Mouse (Mus musculus): ENCODE measurements at regions not wholly inside any gene's neighbourhood (a gene's known extent, or its start where the extent isn't known, plus 50 kb on each side); places are given as distances from the start of the nearest gene placed in this dataset.

GRCm38 (mm10) chr4:99561506-99561937, 94.6 kb upstream of the Foxd3 start:
- 6% methylated on average over 6 of the region's 6 CpGs for WGBS
- no peak overlapping the region for H3K4me3 ChIP-seq (ENCODE audit: control insufficient read depth in 1 of 2, insufficient read depth in 1 of 2, low read depth in 1 of 2, low read length in 2 of 2)
- H3K4me2 ChIP-seq (ENCODE audit: low read length) = no peak overlapping the region; the same call in 1 of the 2 replicates
- peaks cover 14% of the 10 kb centered on the region; the same call in 1 of the 2 replicates for H3K27me3 ChIP-seq (ENCODE audit: control insufficient read depth, insufficient read depth, low read length)
- H3K27ac ChIP-seq (replicated peaks in 1 of 2; ENCODE audit: control insufficient read depth in 1 of 2, insufficient read depth in 1 of 2, low read depth in 2 of 2, low read length in 2 of 2) = no peak overlapping the region
- H3K9ac ChIP-seq (ENCODE audit: low read length) = no peak overlapping the region
- ATAC-seq (ENCODE audit: insufficient number of reproducible peaks, insufficient read depth, low FRiP score, low read depth) = no peak
- no peaks in the 10 kb centered on the region for H3K36me3 ChIP-seq (ENCODE audit: control insufficient read depth, insufficient read depth, low read length)
- no peaks in the 10 kb centered on the region for H3K9me3 ChIP-seq (ENCODE audit: control insufficient read depth, low read length)
- no peaks in the 10 kb centered on the region for H3K4me1 ChIP-seq (ENCODE audit: control insufficient read depth in 2 of 2, insufficient read depth in 2 of 2, low read length in 2 of 2)

DNA sequence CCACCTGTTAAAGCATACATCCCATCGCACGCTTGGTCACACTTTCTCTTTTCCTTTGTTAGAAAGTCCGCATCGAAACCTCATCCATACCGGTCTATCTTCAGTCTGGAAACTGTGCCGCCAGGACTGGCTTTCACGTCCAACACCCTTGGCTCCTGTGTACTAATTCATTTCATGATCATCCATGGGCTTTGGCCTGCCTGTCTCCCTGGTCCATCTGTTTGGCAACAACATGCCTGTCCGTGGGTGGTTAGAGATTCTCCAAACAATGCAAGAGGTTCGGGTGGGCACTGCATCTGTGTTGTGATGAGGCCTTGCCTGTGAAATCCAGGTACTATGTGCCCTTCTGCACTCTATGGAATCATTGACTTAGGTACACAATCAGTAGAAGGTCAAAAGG, 90.7 kb upstream of the Foxd3 start:
- Histone ChIP-seq H3K9ac (ENCODE audit: low read length) (no peak overlapping the region), H3K9me3 (ENCODE audit: control insufficient read depth, low read length) (peaks cover 3% of the 10 kb centered on the region; the same call in 1 of the 2 replicates), H3K4me1 (ENCODE audit: control insufficient read depth in 2 of 2, insufficient read depth in 2 of 2, low read length in 2 of 2) (no peaks in the 10 kb centered on the region), H3K36me3 (ENCODE audit: control insufficient read depth, insufficient read depth, low read length) (no peaks in the 10 kb centered on the region), H3K27ac (replicated peaks in 1 of 2; ENCODE audit: control insufficient read depth in 1 of 2, insufficient read depth in 1 of 2, low read depth in 2 of 2, low read length in 2 of 2) (no peak overlapping the region), H3K27me3 (ENCODE audit: control insufficient read depth, insufficient read depth, low read length) (peaks cover 14% of the 10 kb centered on the region; the same call in 1 of the 2 replicates), H3K4me2 (ENCODE audit: low read length) (no peak overlapping the region), H3K4me3 (ENCODE audit: control insufficient read depth in 1 of 2, insufficient read depth in 1 of 2, low read depth in 1 of 2, low read length in 2 of 2) (no peak overlapping the region)
- WGBS = 84% methylated on average over 9 of the region's 9 CpGs
- ATAC-seq (ENCODE audit: insufficient number of reproducible peaks, insufficient read depth, low FRiP score, low read depth) = no peak

- Histone ChIP-seq H3K36me3 (ENCODE audit: control insufficient read depth, insufficient read depth, low read length) (no peaks in the 10 kb centered on the region), H3K9me3 (ENCODE audit: control insufficient read depth, low read length) (peaks cover 3% of the 10 kb centered on the region; the same call in 1 of the 2 replicates), H3K27ac (replicated peaks in 1 of 2; ENCODE audit: control insufficient read depth in 1 of 2, insufficient read depth in 1 of 2, low read depth in 2 of 2, low read length in 2 of 2) (no peak overlapping the region), H3K4me2 (ENCODE audit: low read length) (peak overlapping the region; percentile 74), H3K9ac (ENCODE audit: low read length) (peak overlapping the region; percentile 44; the same call in 1 of the 2 replicates), H3K4me1 (ENCODE audit: control insufficient read depth in 2 of 2, insufficient read depth in 2 of 2, low read length in 2 of 2) (peaks cover 3% of the 10 kb centered on the region in 2 experiments; a peak in 2 of 4 replicates), H3K4me3 (ENCODE audit: control insufficient read depth in 1 of 2, insufficient read depth in 1 of 2, low read depth in 1 of 2, low read length in 2 of 2) (peak overlapping the region; percentile 27 to 37), H3K27me3 (ENCODE audit: control insufficient read depth, insufficient read depth, low read length) (peaks cover 8% of the 10 kb centered on the region)
- WGBS = 4% methylated on average over 33 of the region's 33 CpGs
- ATAC-seq (ENCODE audit: insufficient number of reproducible peaks, insufficient read depth, low FRiP score, low read depth) = no peak
Measured at GRCm38 (mm10) chr4:99572841-99573642, 83.1 kb upstream of the Foxd3 start.

DNA sequence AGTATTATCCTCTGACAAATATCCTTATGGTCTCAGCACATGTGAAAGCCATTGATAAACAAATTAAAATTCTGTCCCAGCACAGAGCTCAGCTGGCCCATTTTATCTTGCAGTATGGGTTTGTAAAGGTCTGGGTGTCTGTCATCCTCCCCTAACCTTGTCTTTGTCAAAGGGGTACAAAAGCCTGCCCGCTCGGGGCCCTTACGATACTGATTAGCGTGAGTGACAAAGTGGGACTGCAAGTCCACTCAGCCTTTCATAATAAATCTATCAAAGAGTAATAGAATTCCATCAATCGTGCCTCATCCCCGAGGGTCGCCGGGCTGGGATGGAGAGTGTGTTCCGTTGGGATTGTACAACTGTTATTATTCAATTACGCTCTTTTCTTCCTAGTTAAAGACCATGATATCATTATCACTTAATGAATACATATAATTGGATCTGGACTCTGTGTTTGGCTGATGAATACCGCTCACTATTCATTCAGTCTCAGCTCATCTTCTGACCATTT, 82.0 kb upstream of the Foxd3 start:
- Histone ChIP-seq H3K27me3 (ENCODE audit: control insufficient read depth, insufficient read depth, low read length) (peaks cover 8% of the 10 kb centered on the region), H3K27ac (replicated peaks in 1 of 2; ENCODE audit: control insufficient read depth in 1 of 2, insufficient read depth in 1 of 2, low read depth in 2 of 2, low read length in 2 of 2) (no peak overlapping the region), H3K9me3 (ENCODE audit: control insufficient read depth, low read length) (no peaks in the 10 kb centered on the region), H3K4me3 (ENCODE audit: control insufficient read depth in 1 of 2, insufficient read depth in 1 of 2, low read depth in 1 of 2, low read length in 2 of 2) (no peak overlapping the region), H3K9ac (ENCODE audit: low read length) (no peak overlapping the region), H3K36me3 (ENCODE audit: control insufficient read depth, insufficient read depth, low read length) (no peaks in the 10 kb centered on the region), H3K4me1 (ENCODE audit: control insufficient read depth in 2 of 2, insufficient read depth in 2 of 2, low read length in 2 of 2) (peaks cover 3% of the 10 kb centered on the region in 2 experiments; a peak in 2 of 4 replicates), H3K4me2 (ENCODE audit: low read length) (no peak overlapping the region)
- no peak for ATAC-seq (ENCODE audit: insufficient number of reproducible peaks, insufficient read depth, low FRiP score, low read depth)
- WGBS = 48% methylated on average over 11 of the region's 11 CpGs

GRCm38 (mm10) chr4:99574984-99575383, 81.1 kb upstream of the Foxd3 start:
- Histone ChIP-seq H3K9ac (ENCODE audit: low read length) (no peak overlapping the region), H3K4me1 (ENCODE audit: control insufficient read depth in 2 of 2, insufficient read depth in 2 of 2, low read length in 2 of 2) (peaks cover 3% of the 10 kb centered on the region in 2 experiments; a peak in 2 of 4 replicates), H3K4me2 (ENCODE audit: low read length) (no peak overlapping the region), H3K27ac (replicated peaks in 1 of 2; ENCODE audit: control insufficient read depth in 1 of 2, insufficient read depth in 1 of 2, low read depth in 2 of 2, low read length in 2 of 2) (no peak overlapping the region), H3K36me3 (ENCODE audit: control insufficient read depth, insufficient read depth, low read length) (no peaks in the 10 kb centered on the region), H3K9me3 (ENCODE audit: control insufficient read depth, low read length) (no peaks in the 10 kb centered on the region), H3K27me3 (ENCODE audit: control insufficient read depth, insufficient read depth, low read length) (peaks cover 8% of the 10 kb centered on the region), H3K4me3 (ENCODE audit: control insufficient read depth in 1 of 2, insufficient read depth in 1 of 2, low read depth in 1 of 2, low read length in 2 of 2) (no peak overlapping the region)
- no peak for ATAC-seq (ENCODE audit: insufficient number of reproducible peaks, insufficient read depth, low FRiP score, low read depth)
- 46% methylated on average over 4 of the region's 4 CpGs for WGBS

GRCm38 (mm10) chr4:99597781-99598180, 58.3 kb upstream of the Foxd3 start:
- no peak overlapping the region for H3K4me3 ChIP-seq (ENCODE audit: control insufficient read depth in 1 of 2, insufficient read depth in 1 of 2, low read depth in 1 of 2, low read length in 2 of 2)
- no peaks in the 10 kb centered on the region for H3K36me3 ChIP-seq (ENCODE audit: control insufficient read depth, insufficient read depth, low read length)
- no peak overlapping the region for H3K27ac ChIP-seq (replicated peaks in 1 of 2; ENCODE audit: control insufficient read depth in 1 of 2, insufficient read depth in 1 of 2, low read depth in 2 of 2, low read length in 2 of 2)
- no peak overlapping the region for H3K4me2 ChIP-seq (ENCODE audit: low read length)
- no peak for ATAC-seq (ENCODE audit: insufficient number of reproducible peaks, insufficient read depth, low FRiP score, low read depth)
- no peaks in the 10 kb centered on the region for H3K9me3 ChIP-seq (ENCODE audit: control insufficient read depth, low read length)
- no peaks in the 10 kb centered on the region for H3K27me3 ChIP-seq (ENCODE audit: control insufficient read depth, insufficient read depth, low read length)
- WGBS = 82% methylated on average over 5 of the region's 5 CpGs
- H3K4me1 ChIP-seq (ENCODE audit: control insufficient read depth in 2 of 2, insufficient read depth in 2 of 2, low read length in 2 of 2) = peaks cover 0 to 2% of the 10 kb centered on the region in 2 experiments; a peak in 1 of 4 replicates
- H3K9ac ChIP-seq (ENCODE audit: low read length) = no peak overlapping the region

GRCm38 (mm10) chr4:99600741-99601140, 55.4 kb upstream of the Foxd3 start:
- WGBS = 21% methylated on average over 10 of the region's 10 CpGs
- peak overlapping the region; percentile 21 to 27; a peak in 3 of 4 replicates for H3K4me3 ChIP-seq (ENCODE audit: control insufficient read depth in 1 of 2, insufficient read depth in 1 of 2, low read depth in 1 of 2, low read length in 2 of 2)
- H3K27me3 ChIP-seq (ENCODE audit: control insufficient read depth, insufficient read depth, low read length) = no peaks in the 10 kb centered on the region
- H3K27ac ChIP-seq (replicated peaks in 1 of 2; ENCODE audit: control insufficient read depth in 1 of 2, insufficient read depth in 1 of 2, low read depth in 2 of 2, low read length in 2 of 2) = no peak overlapping the region
- H3K9me3 ChIP-seq (ENCODE audit: control insufficient read depth, low read length) = no peaks in the 10 kb centered on the region
- no peak overlapping the region for H3K9ac ChIP-seq (ENCODE audit: low read length)
- ATAC-seq (ENCODE audit: insufficient number of reproducible peaks, insufficient read depth, low FRiP score, low read depth) = no peak
- H3K4me2 ChIP-seq (ENCODE audit: low read length) = peak overlapping the region; percentile 57
- H3K36me3 ChIP-seq (ENCODE audit: control insufficient read depth, insufficient read depth, low read length) = no peaks in the 10 kb centered on the region
- peaks cover 0 to 2% of the 10 kb centered on the region in 2 experiments; a peak in 1 of 4 replicates for H3K4me1 ChIP-seq (ENCODE audit: control insufficient read depth in 2 of 2, insufficient read depth in 2 of 2, low read length in 2 of 2)

Data from heart, embryonic 14.5 days (tissue).